Mouse (Mus musculus): ENCODE results near the gene Oaz3.

Oaz3 gene

GRCm38 (mm10) chr3:94456529-94457000, 12.8 kb upstream of the Oaz3 start:
- DNase-seq: peak; percentile 89

GRCm38 (mm10) chr3:94449377-94449776, 5.7 kb upstream of the Oaz3 start:
- DNase-seq: no peak

- DNase-seq: peak; percentile 98
Observed at GRCm38 (mm10) chr3:94442951-94443596, 641 bp downstream of the Oaz3 start, which contains the start of gene Mrpl9. Gene Mrpl9, plus strand, starts transcription at chr3:94443318.

GRCm38 (mm10) chr3:94441182-94441581, 2.5 kb downstream of the Oaz3 start:
- no peak for DNase-seq

- no peak for DNase-seq
Observed at GRCm38 (mm10) chr3:94436420-94436819, 7.3 kb downstream of the Oaz3 start.

GRCm38 (mm10) chr3:94434305-94434704, 9.4 kb downstream of the Oaz3 start:
- DNase-seq: no peak

GRCm38 (mm10) chr3:94430980-94431379, 12.7 kb downstream of the Oaz3 start:
- no peak for DNase-seq

- DNase-seq: peak; percentile 96
Observed at GRCm38 (mm10) chr3:94413031-94413679, 30.6 kb downstream of the Oaz3 start, which contains the start of gene Tdrkh. Gene Tdrkh, plus strand, starts transcription at chr3:94413273.

- DNase-seq: no peak
Observed at GRCm38 (mm10) chr3:94412530-94412929, 31.2 kb downstream of the Oaz3 start.

GRCm38 (mm10) chr3:94405561-94405960, 38.2 kb downstream of the Oaz3 start:
- no peak for DNase-seq

- peak; percentile 23 for DNase-seq
Observed at GRCm38 (mm10) chr3:94404366-94405054, 39.2 kb downstream of the Oaz3 start.

GRCm38 (mm10) chr3:94402451-94402850, 41.3 kb downstream of the Oaz3 start:
- no peak for DNase-seq

- no peak for DNase-seq
Observed at GRCm38 (mm10) chr3:94399663-94400310, 43.9 kb downstream of the Oaz3 start.

- DNase-seq: peak; percentile 28
Observed at GRCm38 (mm10) chr3:94398943-94399481, 44.7 kb downstream of the Oaz3 start.

- DNase-seq: no peak
Observed at GRCm38 (mm10) chr3:94398217-94398616, 45.5 kb downstream of the Oaz3 start, which contains the start of gene Lingo4. Gene Lingo4, plus strand, starts transcription at chr3:94398517.

GRCm38 (mm10) chr3:94396851-94397250, 46.9 kb downstream of the Oaz3 start:
- no peak for DNase-seq

- DNase-seq: no peak
Observed at GRCm38 (mm10) chr3:94396336-94396735, 47.4 kb downstream of the Oaz3 start.

- no peak for DNase-seq
Observed at GRCm38 (mm10) chr3:94393049-94393448, 50.7 kb downstream of the Oaz3 start.

- DNase-seq: no peak
Observed at GRCm38 (mm10) chr3:94392128-94392527, 51.6 kb downstream of the Oaz3 start.

- no peak for DNase-seq
Observed at GRCm38 (mm10) chr3:94391001-94391400, 52.7 kb downstream of the Oaz3 start.

GRCm38 (mm10) chr3:94389420-94389819, 54.3 kb downstream of the Oaz3 start:
- DNase-seq: no peak

GRCm38 (mm10) chr3:94388047-94388446, 55.7 kb downstream of the Oaz3 start:
- no peak for DNase-seq

GRCm38 (mm10) chr3:94387391-94387790, 56.3 kb downstream of the Oaz3 start:
- no peak for DNase-seq

Data from kidney, postnatal 10 days (tissue).